Comparison of ENCODE assay signal across 9 mouse cellular contexts in genomic region chr5:124006082-124006873, GRCm38 (mm10). TPM values are rescaled to one million over a fixed set of nuclear protein-coding genes. Genes with fewer than 3 reads are reported as not detected.
DNase-seq lines count a peak whose midpoint lies in the region; ATAC-seq and TF ChIP-seq lines count a peak whose summit lies in the region.
"Had no signal": no experiment of that assay in that cellular context is flagged by ENCODE, and none has a peak within 500 bp of the region (broad histone marks: within the 10 kb centered on the region; RNA-seq: fewer than 3 reads in every experiment).

No protein-coding gene starts in this region.

- no peak overlapping the region for H3K9ac ChIP-seq in heart, adult 2 months (ENCODE audit: low read depth, low read length)
- no peak overlapping the region for H3K9ac ChIP-seq in heart, embryonic 11.5 days (ENCODE audit: low read depth, low read length)
- no peak overlapping the region for H3K9ac ChIP-seq in neural tube, embryonic 15.5 days (replicated peaks)
- H3K9ac ChIP-seq: liver, embryonic 15.5 days had no signal

- WGBS in heart, adult 2 months = 84% methylated on average over 26 of the region's 26 CpGs
- 89% methylated on average over 26 of the region's 26 CpGs for WGBS in heart, embryonic 11.5 days (ENCODE audit: insufficient replicate concordance)
- WGBS in neural tube, embryonic 15.5 days = 86% methylated on average over 26 of the region's 26 CpGs

- 0 out of 2 replicates have a peak, but pooled peaks cover 2% of the 10 kb centered on the region for H3K79me2 ChIP-seq in heart, adult 2 months (replicated peaks; ENCODE audit: control insufficient read depth, insufficient read depth, low read length)

- intact Hi-C loops in heart, adult 2 months (cut with DNase I) = loop anchor here (5.0 kb wide), 1 partner anchor 36 kb away; no protein-coding TSS in a partner anchor
- intact Hi-C loops in left cerebral cortex, adult 2 months (cut with DNase I) = loop anchor here (2.0 to 10.0 kb wide), 2 partner anchors 25 to 279 kb away; no protein-coding TSS in a partner anchor
- intact Hi-C loops in left cerebral cortex, postnatal 36 days (cut with DNase I) = no loop called here

- H3K4me2 ChIP-seq in heart, embryonic 11.5 days = no peak overlapping the region
- no peak overlapping the region for H3K4me2 ChIP-seq in neural tube, embryonic 15.5 days
- H3K4me2 ChIP-seq: liver, embryonic 15.5 days had no signal

- no peaks in the 10 kb centered on the region for H3K9me3 ChIP-seq in heart, embryonic 11.5 days (replicated peaks; ENCODE audit: control insufficient read depth, low read length)
- H3K9me3 ChIP-seq in neural tube, embryonic 15.5 days (replicated peaks) = no peaks in the 10 kb centered on the region
- H3K9me3 ChIP-seq: liver, embryonic 15.5 days had no signal

- DNase-seq in adrenal gland, postnatal 10 days = peak; percentile 45
- DNase-seq in adrenal gland, postnatal 14 days = no peak
- no peak for DNase-seq in heart, adult 2 months
- DNase-seq in left cerebral cortex, adult 2 months (ENCODE audit: extremely low spot score in 1 of 2, low spot score in 2 of 2) = no peak
- DNase-seq in left cerebral cortex, postnatal 36 days (ENCODE audit: low spot score in 2 of 2) = no peak
- no peak for DNase-seq in right cerebral cortex, adult 2 months (ENCODE audit: low spot score in 2 of 2)

- H3K4me3 ChIP-seq in heart, adult 2 months = no peak overlapping the region
- no peak overlapping the region for H3K4me3 ChIP-seq in heart, embryonic 11.5 days (ENCODE audit: low read depth, low read length)
- H3K4me3 ChIP-seq in left cerebral cortex, adult 2 months = no peak overlapping the region
- no peak overlapping the region for H3K4me3 ChIP-seq in neural tube, embryonic 15.5 days (replicated peaks)
- H3K4me3 ChIP-seq: liver, embryonic 15.5 days had no signal

- no peak for ATAC-seq in heart, embryonic 11.5 days (replicated peaks; ENCODE audit: insufficient number of reproducible peaks, low FRiP score, low TSS enrichment)
- ATAC-seq in neural tube, embryonic 15.5 days (ENCODE audit: low FRiP score) = no peak

- H3K36me3 ChIP-seq in heart, adult 2 months (ENCODE audit: control insufficient read depth, insufficient read depth, low read length) = peaks cover 3% of the 10 kb centered on the region; the same call in 1 of the 2 replicates
- peaks cover 28% of the 10 kb centered on the region for H3K36me3 ChIP-seq in heart, embryonic 11.5 days (ENCODE audit: control insufficient read depth, insufficient read depth, low read length)
- H3K36me3 ChIP-seq in neural tube, embryonic 15.5 days = peaks cover 59% of the 10 kb centered on the region

- no peak for TF ChIP-seq EP300 in heart, adult 2 months (IDR thresholded peaks at IDR 0.05; ENCODE audit: insufficient read depth, low read depth, low read length)

- no peak for TF ChIP-seq POLR2A in heart, adult 2 months (IDR thresholded peaks at IDR 0.05; ENCODE audit: insufficient read depth, low read depth, low read length)

- TF ChIP-seq CTCF in heart, adult 2 months (IDR thresholded peaks at IDR 0.05) = no peak
- no peak for TF ChIP-seq CTCF in left cerebral cortex, adult 2 months (IDR thresholded peaks at IDR 0.05)

- H3K4me1 ChIP-seq in heart, adult 2 months (ENCODE audit: control insufficient read depth, insufficient read depth, low read length) = peaks cover 2% of the 10 kb centered on the region
- peaks cover 23% of the 10 kb centered on the region for H3K4me1 ChIP-seq in heart, embryonic 11.5 days (ENCODE audit: control insufficient read depth, insufficient read depth, low read length)
- peaks cover 37% of the 10 kb centered on the region for H3K4me1 ChIP-seq in neural tube, embryonic 15.5 days

- peak overlapping the region; percentile 31 for H3K27ac ChIP-seq in heart, adult 2 months
- no peak overlapping the region for H3K27ac ChIP-seq in heart, embryonic 11.5 days (ENCODE audit: low read depth, low read length)
- peak overlapping the region; percentile 50; the same call in 1 of the 2 replicates for H3K27ac ChIP-seq in left cerebral cortex, adult 2 months
- 0 out of 2 replicates have a peak overlapping the region, but pooled peaks have one; percentile 23 for H3K27ac ChIP-seq in neural tube, embryonic 15.5 days (replicated peaks)

- no peaks in the 10 kb centered on the region for H3K27me3 ChIP-seq in heart, adult 2 months (ENCODE audit: control insufficient read depth, insufficient read depth, low read length)
- H3K27me3 ChIP-seq in heart, embryonic 11.5 days (ENCODE audit: control insufficient read depth, insufficient read depth, low read length) = no peaks in the 10 kb centered on the region
- no peaks in the 10 kb centered on the region for H3K27me3 ChIP-seq in neural tube, embryonic 15.5 days (replicated peaks)
- H3K27me3 ChIP-seq: liver, embryonic 15.5 days had no signal

RNA-seq across cellular contexts. Expression of gene Vps37b, which starts 25.8 kb away (rescaled TPM):
- 10 to 100 TPM; 41.1 to 58.1 TPM for total RNA-seq in adrenal gland, postnatal 10 days (2021)
- total RNA-seq in adrenal gland, postnatal 14 days (2021) = 65.2 and 85.1 TPM in 2 replicates
- 10 to 100 TPM; 16.0 to 16.7 TPM for total RNA-seq in heart, adult 2 months (2021)
- 22.7 and 29.4 TPM in 2 replicates for polyA plus RNA-seq in heart, adult 2 months (2012; rRNA removed)
- 43.3 and 48.2 TPM in 2 replicates for polyA plus RNA-seq in heart, embryonic 11.5 days (2014; fragmentation: Nextera tagmentation; extraction: Ambion mirVana)
- 10 to 100 TPM; 46.1 to 47.3 TPM for total RNA-seq in left cerebral cortex, adult 2 months (2021)
- total RNA-seq in left cerebral cortex, postnatal 36 days (2021) = 10 to 100 TPM; 45.8 to 51.0 TPM
- polyA plus RNA-seq in neural tube, embryonic 15.5 days (2015; fragmentation: Nextera tagmentation; extraction: Ambion mirVana) = 48.8 and 50.4 TPM in 2 replicates

RNA-seq across cellular contexts. Expression of gene Hip1r, which starts 32.9 kb away (rescaled TPM):
- total RNA-seq in adrenal gland, postnatal 10 days (2021) = 10 to 100 TPM; 18.2 to 22.5 TPM
- total RNA-seq in adrenal gland, postnatal 14 days (2021) = 18.0 and 26.6 TPM in 2 replicates
- total RNA-seq in heart, adult 2 months (2021) = 10 to 100 TPM; 16.3 to 16.7 TPM
- 7.0 and 7.9 TPM in 2 replicates for polyA plus RNA-seq in heart, adult 2 months (2012; rRNA removed)
- polyA plus RNA-seq in heart, embryonic 11.5 days (2014; fragmentation: Nextera tagmentation; extraction: Ambion mirVana) = 2.7 and 2.9 TPM in 2 replicates
- total RNA-seq in left cerebral cortex, adult 2 months (2021) = 10 to 100 TPM; 68.3 to 74.2 TPM
- total RNA-seq in left cerebral cortex, postnatal 36 days (2021) = 10 to 100 TPM; 70.3 to 77.3 TPM
- polyA plus RNA-seq in neural tube, embryonic 15.5 days (2015; fragmentation: Nextera tagmentation; extraction: Ambion mirVana) = 24.1 and 31.0 TPM in 2 replicates
